Mouse (Mus musculus): Measurements from ENCODE around the gene Ubap2.
A peak's percentile ranks its signal among the peaks of the same experiment; 100 is the strongest.

Gene Ubap2

GRCm38 (mm10) chr4:41266350-41266749, 8.6 kb downstream of the Ubap2 start:
- no peak for DNase-seq (ENCODE audit: low read depth, low spot score)

GRCm38 (mm10) chr4:41260691-41261090, 14.3 kb downstream of the Ubap2 start:
- DNase-seq (ENCODE audit: low read depth, low spot score): no peak

- DNase-seq (ENCODE audit: low read depth, low spot score): peak; percentile 75
Measured at GRCm38 (mm10) chr4:41259019-41259418, 15.9 kb downstream of the Ubap2 start.

GRCm38 (mm10) chr4:41257752-41258151, 17.2 kb downstream of the Ubap2 start:
- no peak for DNase-seq (ENCODE audit: low read depth, low spot score)

GRCm38 (mm10) chr4:41255564-41256210, 19.3 kb downstream of the Ubap2 start:
- no peak for DNase-seq (ENCODE audit: low read depth, low spot score)

- no peak for DNase-seq (ENCODE audit: low read depth, low spot score)
Measured at GRCm38 (mm10) chr4:41253756-41254155, 21.2 kb downstream of the Ubap2 start.

GRCm38 (mm10) chr4:41245408-41245807, 29.5 kb downstream of the Ubap2 start:
- DNase-seq (ENCODE audit: low read depth, low spot score): no peak

- no peak for DNase-seq (ENCODE audit: low read depth, low spot score)
Measured at GRCm38 (mm10) chr4:41240916-41241315, 34.0 kb downstream of the Ubap2 start.

GRCm38 (mm10) chr4:41235621-41236020, 39.3 kb downstream of the Ubap2 start:
- peak; percentile 64 for DNase-seq (ENCODE audit: low read depth, low spot score)

- peak; percentile 59 for DNase-seq (ENCODE audit: low read depth, low spot score)
Measured at GRCm38 (mm10) chr4:41226351-41226750, 48.6 kb downstream of the Ubap2 start.

- DNase-seq (ENCODE audit: low read depth, low spot score): no peak
Measured at GRCm38 (mm10) chr4:41225412-41225811, 49.5 kb downstream of the Ubap2 start.

GRCm38 (mm10) chr4:41208050-41208449, 66.9 kb downstream of the Ubap2 start:
- DNase-seq (ENCODE audit: low read depth, low spot score): no peak

- DNase-seq (ENCODE audit: low read depth, low spot score): no peak
Measured at GRCm38 (mm10) chr4:41205751-41206150, 69.2 kb downstream of the Ubap2 start.

GRCm38 (mm10) chr4:41202135-41202534, 72.8 kb downstream of the Ubap2 start:
- no peak for DNase-seq (ENCODE audit: low read depth, low spot score)

GRCm38 (mm10) chr4:41196861-41197610, 77.9 kb downstream of the Ubap2 start:
- DNase-seq (ENCODE audit: low read depth, low spot score): no peak

- no peak for DNase-seq (ENCODE audit: low read depth, low spot score)
Measured at GRCm38 (mm10) chr4:41195328-41195727, 79.6 kb downstream of the Ubap2 start.

GRCm38 (mm10) chr4:41192544-41193512, 82.1 kb downstream of the Ubap2 start:
- no peak for DNase-seq (ENCODE audit: low read depth, low spot score)

- DNase-seq (ENCODE audit: low read depth, low spot score): no peak
Measured at GRCm38 (mm10) chr4:41189809-41190208, 85.1 kb downstream of the Ubap2 start.

GRCm38 (mm10) chr4:41179825-41180725, 94.9 kb downstream of the Ubap2 start:
- DNase-seq (ENCODE audit: low read depth, low spot score): no peak

- no peak for DNase-seq (ENCODE audit: low read depth, low spot score)
Measured at GRCm38 (mm10) chr4:41174631-41175030, 100.3 kb downstream of the Ubap2 start.

GRCm38 (mm10) chr4:41170970-41171369, 104.0 kb downstream of the Ubap2 start:
- no peak for DNase-seq (ENCODE audit: low read depth, low spot score)

All from ES-CJ7 (cell line).